Mouse (Mus musculus) kidney, embryonic 15.5 days (tissue): Measurements from ENCODE around the gene Fstl1. TPM values are rescaled to one million over a fixed set of nuclear protein-coding genes. Genes with fewer than 3 reads are reported as not detected.

ENCODE experiments used
- ATAC-seq: fragments of 200-750 bp; cut with Nextera tagmentation; replicated peaks from 2 replicates; pipeline ENCODE4 v1.8.0; 2017; ENCODE audit warnings: moderate TSS enrichment; ENCODE audit not compliant: low FRiP score
- H3K27ac ChIP-seq: fragments of 300-500 bp; sonication (generic); 2 replicates; pipeline ENCODE4 v1.5.1; 2015; ENCODE audit warnings: mild to moderate bottlenecking, inconsistent platforms
- H3K27me3 ChIP-seq: fragments of 300-500 bp; sonication (generic); 2 replicates; pipeline ENCODE4 v1.6.1; 2015; ENCODE audit warnings: inconsistent platforms
- H3K36me3 ChIP-seq: fragments of 300-500 bp; sonication (generic); 2 replicates; pipeline ENCODE4 v1.6.1; 2015; ENCODE audit warnings: inconsistent platforms
- H3K4me1 ChIP-seq: fragments of 300-500 bp; sonication (generic); 2 replicates; pipeline ENCODE4 v1.6.1; 2015; ENCODE audit warnings: inconsistent platforms
- H3K4me2 ChIP-seq: fragments of 300-500 bp; sonication (generic); 2 replicates; pipeline ENCODE4 v1.6.1; 2015; ENCODE audit warnings: moderate library complexity, mild to moderate bottlenecking, inconsistent platforms
- H3K4me3 ChIP-seq: fragments of 300-500 bp; sonication (generic); replicated peaks from 2 replicates; pipeline ENCODE4 v1.5.1; 2015; ENCODE audit warnings: mild to moderate bottlenecking, inconsistent platforms
- H3K9ac ChIP-seq: fragments of 300-500 bp; sonication (generic); 2 replicates; pipeline ENCODE4 v1.6.1; 2015; ENCODE audit warnings: mild to moderate bottlenecking, inconsistent platforms
- H3K9me3 ChIP-seq: fragments of 300-500 bp; sonication (generic); replicated peaks from 2 replicates; pipeline ENCODE4 v1.6.1; 2016; ENCODE audit warnings: inconsistent platforms
- WGBS: fragments of 180-500 bp; shearing (Covaris S2); methylation state at CpG from one replicate; pipeline ENCODE4 v1.1.7; 2015; ENCODE audit warnings: mixed read lengths; 5-methylcytosine and 5-hydroxymethylcytosine counted together
- polyA plus RNA-seq: library from polyadenylated mRNA; unstranded; fragments of >200 nt; fragmentation: Nextera tagmentation; extraction: Ambion mirVana; gene quantifications from 2 replicates; pipeline ENCODE4 v1.2.1, GENCODE M21; 2015

The Fstl1 gene
- polyA plus RNA-seq, 1 experiment from 2014 or later: 571 TPM

GRCm38 (mm10) chr16:37808866-37809622 is 32.4 kb downstream of the Fstl1 start:
- H3K9me3 ChIP-seq: no peaks in the 10 kb centered on the region
- no peaks in the 10 kb centered on the region for H3K27me3 ChIP-seq
- peak overlapping the region; percentile 80 for H3K27ac ChIP-seq
- 37% methylated on average over 10 of the region's 10 CpGs for WGBS
- peak overlapping the region; percentile 12; the same call in 1 of the 2 replicates for H3K4me2 ChIP-seq
- H3K4me3 ChIP-seq: no peak overlapping the region
- ATAC-seq: 0 out of 2 replicates have a peak, but pooled peaks have one; percentile 22
- H3K9ac ChIP-seq: no peak overlapping the region
- H3K4me1 ChIP-seq: peaks cover 47% of the 10 kb centered on the region
- H3K36me3 ChIP-seq: peaks cover 43% of the 10 kb centered on the region

DNA sequence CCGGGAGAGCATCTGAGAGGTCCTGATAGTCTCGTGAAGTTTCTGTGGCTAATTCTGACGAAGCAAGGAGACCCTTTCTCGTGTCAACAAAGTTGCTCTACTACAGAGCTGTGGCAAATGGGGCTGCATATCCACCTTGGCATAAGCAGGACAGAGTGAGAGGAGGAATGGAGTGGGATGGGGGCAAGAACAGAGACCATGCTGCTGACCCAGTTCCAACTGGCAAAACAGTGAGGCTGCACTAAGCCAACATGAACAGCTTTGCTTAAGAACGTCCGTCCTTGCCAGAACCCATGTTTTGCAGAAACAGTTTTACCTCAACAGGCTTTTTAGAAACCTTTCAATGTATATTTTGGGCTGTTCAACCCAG is 32.9 kb downstream of the Fstl1 start:
- H3K4me2 ChIP-seq: no peak overlapping the region
- no peak for ATAC-seq
- H3K27me3 ChIP-seq: no peaks in the 10 kb centered on the region
- 64% methylated on average over 6 of the region's 6 CpGs for WGBS
- peaks cover 50% of the 10 kb centered on the region for H3K4me1 ChIP-seq
- peak overlapping the region; percentile 80 for H3K27ac ChIP-seq
- peaks cover 37% of the 10 kb centered on the region for H3K36me3 ChIP-seq
- no peak overlapping the region for H3K4me3 ChIP-seq
- H3K9me3 ChIP-seq: no peaks in the 10 kb centered on the region
- no peak overlapping the region for H3K9ac ChIP-seq

- Histone ChIP-seq H3K27me3 (no peaks in the 10 kb centered on the region), H3K4me1 (peaks cover 50% of the 10 kb centered on the region), H3K27ac (peak overlapping the region; percentile 84), H3K9me3 (no peaks in the 10 kb centered on the region), H3K9ac (no peak overlapping the region), H3K4me2 (no peak overlapping the region), H3K36me3 (peaks cover 43% of the 10 kb centered on the region), H3K4me3 (no peak overlapping the region)
- 83% methylated on average over 8 of the region's 8 CpGs for WGBS
- ATAC-seq: no peak
Measured at GRCm38 (mm10) chr16:37811874-37812273, 35.2 kb downstream of the Fstl1 start.

- peak; percentile 22; the same call in 1 of the 2 replicates for ATAC-seq
- 41% methylated on average over 9 of the region's 9 CpGs for WGBS
- H3K9me3 ChIP-seq: no peaks in the 10 kb centered on the region
- peaks cover 50% of the 10 kb centered on the region for H3K4me1 ChIP-seq
- H3K27me3 ChIP-seq: no peaks in the 10 kb centered on the region
- no peak overlapping the region for H3K9ac ChIP-seq
- no peak overlapping the region for H3K4me3 ChIP-seq
- H3K27ac ChIP-seq: peak overlapping the region; percentile 84
- H3K36me3 ChIP-seq: peaks cover 43% of the 10 kb centered on the region
- H3K4me2 ChIP-seq: no peak overlapping the region
Measured at GRCm38 (mm10) chr16:37812474-37812886, 35.8 kb downstream of the Fstl1 start.

DNA sequence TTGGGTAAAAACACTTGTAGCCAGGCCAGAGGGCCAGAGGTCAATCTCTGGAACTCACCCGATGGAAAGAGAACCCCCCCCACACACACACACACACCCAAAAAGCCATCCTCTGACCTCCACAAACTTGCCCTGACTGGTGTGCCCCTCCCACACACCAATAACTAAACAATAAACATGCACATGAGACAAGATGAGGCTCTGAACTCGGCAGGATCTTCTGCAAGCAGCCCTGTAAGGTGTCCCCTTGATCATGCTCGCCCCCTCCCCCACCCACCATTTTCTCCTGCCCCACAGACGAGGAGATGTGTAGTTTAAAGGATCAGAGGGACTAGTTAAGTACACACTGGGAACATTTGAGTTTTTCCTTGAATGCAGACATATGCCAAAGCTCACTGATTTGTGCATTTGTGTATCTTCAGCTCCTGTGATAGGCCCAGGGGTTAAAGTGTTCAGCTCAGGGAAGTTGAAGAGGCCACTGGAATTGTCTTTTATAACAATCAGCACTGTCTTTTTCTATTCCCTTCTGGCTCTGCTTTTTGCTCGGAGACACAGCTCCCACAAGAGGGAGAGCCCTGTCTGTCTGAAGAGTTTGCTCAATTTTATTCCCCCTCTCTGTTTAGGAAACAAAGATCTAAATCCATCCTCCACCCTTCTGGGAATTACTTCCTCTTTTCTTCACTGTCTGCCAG is 37.2 kb downstream of the Fstl1 start:
- H3K9me3 ChIP-seq: no peaks in the 10 kb centered on the region
- H3K4me1 ChIP-seq: peaks cover 43% of the 10 kb centered on the region
- H3K4me2 ChIP-seq: 0 out of 2 replicates have a peak overlapping the region, but pooled peaks have one; percentile 13
- H3K36me3 ChIP-seq: peaks cover 51% of the 10 kb centered on the region
- no peak overlapping the region for H3K4me3 ChIP-seq
- H3K27ac ChIP-seq: peak overlapping the region; percentile 84
- ATAC-seq: peak; percentile 3; the same call in 1 of the 2 replicates
- 17% methylated on average over 5 of the region's 5 CpGs for WGBS
- H3K27me3 ChIP-seq: no peaks in the 10 kb centered on the region
- H3K9ac ChIP-seq: no peak overlapping the region

- Histone ChIP-seq H3K27ac (peak overlapping the region; percentile 84), H3K4me1 (peaks cover 37% of the 10 kb centered on the region), H3K9ac (no peak overlapping the region), H3K4me2 (0 out of 2 replicates have a peak overlapping the region, but pooled peaks have one; percentile 17), H3K27me3 (no peaks in the 10 kb centered on the region), H3K4me3 (no peak overlapping the region), H3K9me3 (no peaks in the 10 kb centered on the region), H3K36me3 (peaks cover 57% of the 10 kb centered on the region)
- 18% methylated on average over 7 of the region's 7 CpGs for WGBS
- ATAC-seq: peak; percentile 92
Measured at GRCm38 (mm10) chr16:37814383-37814971, 37.8 kb downstream of the Fstl1 start.

- no peak for ATAC-seq
Measured at GRCm38 (mm10) chr16:37817986-37818385, 41.3 kb downstream of the Fstl1 start.

GRCm38 (mm10) chr16:37823949-37824348 is 47.3 kb downstream of the Fstl1 start:
- ATAC-seq: no peak
- Histone ChIP-seq H3K9me3 (no peaks in the 10 kb centered on the region), H3K27me3 (no peaks in the 10 kb centered on the region), H3K27ac (no peak overlapping the region), H3K4me2 (no peak overlapping the region), H3K36me3 (peaks cover 98% of the 10 kb centered on the region), H3K4me1 (no peaks in the 10 kb centered on the region), H3K4me3 (no peak overlapping the region), H3K9ac (no peak overlapping the region)
- 79% methylated on average over 5 of the region's 5 CpGs for WGBS

More at GRCm38 (mm10) chr16:37817986-37818385, 41.3 kb downstream of the Fstl1 start:
- Histone ChIP-seq H3K9me3 (no peaks in the 10 kb centered on the region), H3K9ac (no peak overlapping the region), H3K4me2 (no peak overlapping the region), H3K36me3 (peaks cover 78% of the 10 kb centered on the region), H3K27ac (no peak overlapping the region), H3K4me1 (peaks cover 20% of the 10 kb centered on the region), H3K27me3 (no peaks in the 10 kb centered on the region), H3K4me3 (no peak overlapping the region)
- 87% methylated on average over 4 of the region's 4 CpGs for WGBS

- H3K4me1 ChIP-seq: no peaks in the 10 kb centered on the region
- no peaks in the 10 kb centered on the region for H3K27me3 ChIP-seq
- peaks cover 99% of the 10 kb centered on the region for H3K36me3 ChIP-seq
- no peak overlapping the region for H3K4me2 ChIP-seq
- no peak overlapping the region for H3K9ac ChIP-seq
- H3K4me3 ChIP-seq: no peak overlapping the region
- no peak overlapping the region for H3K27ac ChIP-seq
- WGBS: 89% methylated on average over 12 of the region's 12 CpGs
- H3K9me3 ChIP-seq: no peaks in the 10 kb centered on the region
- no peak for ATAC-seq
Measured at GRCm38 (mm10) chr16:37824778-37825505, 48.3 kb downstream of the Fstl1 start.

DNA sequence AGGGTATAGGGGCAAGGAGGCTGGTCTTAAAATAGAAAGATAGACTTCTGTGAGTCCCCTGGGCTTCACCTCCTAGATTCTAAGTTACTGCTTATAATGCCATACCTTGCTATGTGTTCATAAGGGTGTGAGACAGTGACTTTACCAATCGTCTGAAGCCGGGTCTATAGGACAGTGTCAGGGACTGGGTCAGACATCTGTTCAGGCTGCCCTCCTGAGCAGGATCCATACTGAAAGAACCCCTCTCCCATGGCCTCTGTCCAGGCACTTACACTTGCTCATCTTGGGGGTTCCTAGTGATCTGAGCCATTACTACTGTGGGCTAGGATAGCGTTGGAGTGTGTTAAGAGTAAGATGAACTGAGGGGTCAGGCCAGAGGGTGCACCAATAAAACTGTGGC is 49.6 kb downstream of the Fstl1 start:
- 93% methylated on average over 3 of the region's 3 CpGs for WGBS
- no peak overlapping the region for H3K4me2 ChIP-seq
- H3K9ac ChIP-seq: no peak overlapping the region
- no peaks in the 10 kb centered on the region for H3K9me3 ChIP-seq
- H3K27ac ChIP-seq: no peak overlapping the region
- no peak for ATAC-seq
- no peaks in the 10 kb centered on the region for H3K4me1 ChIP-seq
- no peak overlapping the region for H3K4me3 ChIP-seq
- H3K36me3 ChIP-seq: peaks cover 99% of the 10 kb centered on the region
- no peaks in the 10 kb centered on the region for H3K27me3 ChIP-seq

DNA sequence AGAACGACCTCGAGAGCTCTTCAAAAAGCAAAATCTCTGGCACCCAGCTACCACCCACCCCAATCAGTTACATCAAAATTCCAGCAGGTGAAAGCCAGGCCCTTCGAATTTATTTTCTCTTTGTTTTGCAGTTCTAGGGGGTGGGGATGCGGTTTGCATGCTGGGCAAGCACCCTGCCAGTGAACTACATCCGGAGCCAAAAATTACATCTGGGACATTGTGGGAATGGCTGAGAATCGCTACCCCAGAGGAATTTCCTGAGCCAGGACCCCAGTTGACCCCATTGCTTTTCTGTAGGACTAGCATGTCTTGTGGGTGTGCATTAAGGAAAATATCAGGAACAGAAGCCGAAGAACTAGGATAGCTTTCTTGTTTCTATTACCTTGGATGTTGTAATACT is 54.4 kb downstream of the Fstl1 start:
- ATAC-seq: no peak
- H3K36me3 ChIP-seq: peaks cover 97% of the 10 kb centered on the region
- no peak overlapping the region for H3K27ac ChIP-seq
- no peaks in the 10 kb centered on the region for H3K9me3 ChIP-seq
- H3K9ac ChIP-seq: no peak overlapping the region
- no peaks in the 10 kb centered on the region for H3K27me3 ChIP-seq
- H3K4me1 ChIP-seq: no peaks in the 10 kb centered on the region
- WGBS: 73% methylated on average over 7 of the region's 7 CpGs
- H3K4me2 ChIP-seq: no peak overlapping the region
- H3K4me3 ChIP-seq: no peak overlapping the region
